Mouse (Mus musculus): Measurements from ENCODE around the gene Slc15a1. TPM values are rescaled to one million over a fixed set of nuclear protein-coding genes. Genes with fewer than 3 reads are reported as not detected.

Slc15a1 gene
- polyA plus RNA-seq, 1 experiment from 2014 or later: 0.74 TPM

DNA sequence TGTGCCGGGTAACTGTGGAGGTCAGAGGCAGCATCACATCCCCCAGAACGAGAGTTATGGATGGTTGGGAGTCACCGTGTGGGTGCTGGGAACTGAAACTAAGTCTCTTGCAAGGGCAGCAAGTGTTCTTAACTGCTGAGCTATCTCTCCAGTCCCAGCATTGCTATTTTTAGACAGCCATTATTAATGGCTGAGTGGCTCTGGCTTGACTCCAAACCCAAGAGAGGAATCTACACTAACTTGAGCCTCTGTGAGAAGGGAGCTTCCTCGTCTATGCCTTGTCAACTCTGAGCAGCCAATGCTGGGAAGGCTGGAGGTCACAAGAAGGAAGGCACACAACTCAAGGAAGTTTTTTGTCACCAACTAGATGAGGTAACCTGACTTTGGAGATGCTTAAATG is 16.7 kb upstream of the Slc15a1 start:
- Histone ChIP-seq H3K4me3 (replicated peaks; ENCODE audit: low read depth, low read length) (no peak overlapping the region), H3K4me2 (ENCODE audit: low read length) (no peak overlapping the region), H3K4me1 (replicated peaks; ENCODE audit: insufficient read depth, low read length) (0 out of 2 replicates have a peak, but pooled peaks cover 3% of the 10 kb centered on the region), H3K27me3 (ENCODE audit: insufficient read depth, low read length) (no peaks in the 10 kb centered on the region), H3K9ac (ENCODE audit: low read depth, low read length) (no peak overlapping the region), H3K36me3 (ENCODE audit: insufficient read depth, low read length) (no peaks in the 10 kb centered on the region), H3K9me3 (replicated peaks; ENCODE audit: low read length) (no peaks in the 10 kb centered on the region), H3K27ac (no peak overlapping the region)
- WGBS: 36% methylated on average over 4 of the region's 4 CpGs
- peak; percentile 68 for DNase-seq (ENCODE audit: low spot score)
- ATAC-seq (replicated peaks; ENCODE audit: low FRiP score, low read depth): no peak
- TF ChIP-seq CTCF (IDR thresholded peaks at IDR 0.05; ENCODE audit: low read depth): no peak

- Histone ChIP-seq H3K27ac (no peak overlapping the region), H3K36me3 (ENCODE audit: insufficient read depth, low read length) (no peaks in the 10 kb centered on the region), H3K4me2 (ENCODE audit: low read length) (no peak overlapping the region), H3K27me3 (ENCODE audit: insufficient read depth, low read length) (no peaks in the 10 kb centered on the region), H3K4me3 (replicated peaks; ENCODE audit: low read depth, low read length) (no peak overlapping the region), H3K9me3 (replicated peaks; ENCODE audit: low read length) (no peaks in the 10 kb centered on the region), H3K9ac (ENCODE audit: low read depth, low read length) (no peak overlapping the region), H3K4me1 (replicated peaks; ENCODE audit: insufficient read depth, low read length) (0 out of 2 replicates have a peak, but pooled peaks cover under 1% of the 10 kb centered on the region)
- ATAC-seq (replicated peaks; ENCODE audit: low FRiP score, low read depth) (no peak), DNase-seq (ENCODE audit: low spot score) (no peak)
- 82% methylated on average over 5 of the region's 5 CpGs for WGBS
- no peak for TF ChIP-seq CTCF (IDR thresholded peaks at IDR 0.05; ENCODE audit: low read depth)
These were observed 11.8 kb upstream of the Slc15a1 start for GRCm38 (mm10) chr14:121516881-121517280.

DNA sequence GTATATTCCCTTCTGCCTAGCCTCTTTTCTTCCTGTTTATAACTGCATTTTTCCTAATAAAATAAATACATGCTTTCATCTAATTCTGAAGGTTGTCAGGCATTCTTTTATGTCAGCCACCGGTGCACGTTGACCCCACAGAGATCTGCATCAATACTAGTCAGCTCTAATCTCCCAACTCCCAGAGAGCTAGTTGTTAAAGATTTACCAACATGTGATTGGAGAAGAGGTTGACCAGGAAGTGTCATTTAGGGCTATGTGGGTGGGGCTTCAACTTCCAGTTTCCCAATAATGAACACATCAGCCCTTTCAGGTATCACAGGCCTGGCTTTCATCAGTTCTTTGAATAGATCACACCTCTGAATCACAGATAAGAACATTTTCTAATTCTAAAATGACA is 3.9 kb upstream of the Slc15a1 start:
- WGBS: 69% methylated on average over 2 of the region's 2 CpGs
- no peak overlapping the region for H3K27ac ChIP-seq
- DNase-seq (ENCODE audit: low spot score) (no peak), ATAC-seq (replicated peaks; ENCODE audit: low FRiP score, low read depth) (no peak)
- H3K4me2 ChIP-seq (ENCODE audit: low read length): no peak overlapping the region
- TF ChIP-seq CTCF (IDR thresholded peaks at IDR 0.05; ENCODE audit: low read depth): no peak
- H3K9ac ChIP-seq (ENCODE audit: low read depth, low read length): no peak overlapping the region
- no peak overlapping the region for H3K4me3 ChIP-seq (replicated peaks; ENCODE audit: low read depth, low read length)
- no peaks in the 10 kb centered on the region for H3K9me3 ChIP-seq (replicated peaks; ENCODE audit: low read length)
- peaks cover 4% of the 10 kb centered on the region; the same call in 1 of the 2 replicates for H3K27me3 ChIP-seq (ENCODE audit: insufficient read depth, low read length)
- no peaks in the 10 kb centered on the region for H3K4me1 ChIP-seq (replicated peaks; ENCODE audit: insufficient read depth, low read length)
- H3K36me3 ChIP-seq (ENCODE audit: insufficient read depth, low read length): no peaks in the 10 kb centered on the region

DNA sequence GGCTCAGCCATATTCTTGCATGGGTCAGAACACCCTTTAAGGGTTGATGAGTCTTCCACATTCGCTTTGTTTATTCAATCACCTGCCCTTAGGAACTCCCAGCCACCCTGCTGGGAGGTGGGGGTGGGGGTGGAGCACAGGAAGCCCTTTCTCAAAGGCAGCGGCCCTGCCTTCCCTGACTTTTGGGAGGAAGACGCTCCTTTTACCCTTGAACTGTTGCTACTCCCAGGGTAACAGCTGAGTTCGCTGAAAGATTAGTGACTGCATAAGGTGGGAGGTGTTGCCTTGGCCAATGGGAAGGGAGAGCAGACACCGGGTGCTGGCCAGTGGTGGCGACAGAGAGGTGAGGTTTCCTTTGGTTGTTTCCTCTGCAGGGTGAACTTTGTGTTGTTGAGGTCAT is 1.3 kb upstream of the Slc15a1 start:
- TF ChIP-seq CTCF (IDR thresholded peaks at IDR 0.05; ENCODE audit: low read depth): peak; percentile 32; the same call in 1 of the 2 replicates
- 15% methylated on average over 6 of the region's 6 CpGs for WGBS
- peak; percentile 43 for DNase-seq (ENCODE audit: low spot score)
- Histone ChIP-seq H3K36me3 (ENCODE audit: insufficient read depth, low read length) (no peaks in the 10 kb centered on the region), H3K4me2 (ENCODE audit: low read length) (no peak overlapping the region), H3K9ac (ENCODE audit: low read depth, low read length) (no peak overlapping the region), H3K27me3 (ENCODE audit: insufficient read depth, low read length) (peaks cover 4% of the 10 kb centered on the region; the same call in 1 of the 2 replicates), H3K27ac (no peak overlapping the region), H3K4me3 (replicated peaks; ENCODE audit: low read depth, low read length) (no peak overlapping the region), H3K9me3 (replicated peaks; ENCODE audit: low read length) (no peaks in the 10 kb centered on the region), H3K4me1 (replicated peaks; ENCODE audit: insufficient read depth, low read length) (no peaks in the 10 kb centered on the region)
- ATAC-seq (replicated peaks; ENCODE audit: low FRiP score, low read depth): peak; percentile 87

DNA sequence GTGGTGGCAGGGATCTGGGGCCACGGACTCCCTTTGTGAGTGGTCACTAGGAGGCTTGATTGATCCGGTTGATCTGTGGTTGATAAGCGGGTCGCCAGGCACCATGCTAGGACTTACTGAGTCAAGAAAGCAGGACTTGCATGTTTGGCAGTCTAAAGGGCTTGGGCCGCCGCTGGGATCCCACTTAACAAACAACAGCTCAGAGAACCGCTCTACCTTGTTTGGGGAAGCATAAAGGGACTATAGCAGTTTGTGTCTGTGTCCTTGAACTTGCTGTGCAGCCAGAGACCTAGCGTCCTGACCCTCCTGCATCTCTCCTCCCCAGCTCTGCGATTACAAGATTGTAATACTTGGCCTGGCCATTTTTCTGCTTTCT is 421 bp upstream of the Slc15a1 start:
- no peak overlapping the region for H3K4me3 ChIP-seq (replicated peaks; ENCODE audit: low read depth, low read length)
- DNase-seq (ENCODE audit: low spot score) (no peak), ATAC-seq (replicated peaks; ENCODE audit: low FRiP score, low read depth) (no peak)
- 49% methylated on average over 9 of the region's 9 CpGs for WGBS
- no peak overlapping the region for H3K27ac ChIP-seq
- H3K27me3 ChIP-seq (ENCODE audit: insufficient read depth, low read length): peaks cover 4% of the 10 kb centered on the region; the same call in 1 of the 2 replicates
- no peak for TF ChIP-seq CTCF (IDR thresholded peaks at IDR 0.05; ENCODE audit: low read depth)
- H3K4me1 ChIP-seq (replicated peaks; ENCODE audit: insufficient read depth, low read length): no peaks in the 10 kb centered on the region
- no peaks in the 10 kb centered on the region for H3K36me3 ChIP-seq (ENCODE audit: insufficient read depth, low read length)
- no peaks in the 10 kb centered on the region for H3K9me3 ChIP-seq (replicated peaks; ENCODE audit: low read length)
- H3K9ac ChIP-seq (ENCODE audit: low read depth, low read length): no peak overlapping the region
- peak overlapping the region; percentile 46 for H3K4me2 ChIP-seq (ENCODE audit: low read length)

- H3K9ac ChIP-seq (ENCODE audit: low read depth, low read length): no peak overlapping the region
- peaks cover 4% of the 10 kb centered on the region; the same call in 1 of the 2 replicates for H3K27me3 ChIP-seq (ENCODE audit: insufficient read depth, low read length)
- ATAC-seq (replicated peaks; ENCODE audit: low FRiP score, low read depth): no peak
- WGBS: 74% methylated on average over 2 of the region's 2 CpGs
- no peaks in the 10 kb centered on the region for H3K9me3 ChIP-seq (replicated peaks; ENCODE audit: low read length)
- no peak for DNase-seq (ENCODE audit: low spot score)
- no peak overlapping the region for H3K4me2 ChIP-seq (ENCODE audit: low read length)
- no peak for TF ChIP-seq CTCF (IDR thresholded peaks at IDR 0.05; ENCODE audit: low read depth)
- no peak overlapping the region for H3K4me3 ChIP-seq (replicated peaks; ENCODE audit: low read depth, low read length)
- H3K27ac ChIP-seq: no peak overlapping the region
- H3K36me3 ChIP-seq (ENCODE audit: insufficient read depth, low read length): no peaks in the 10 kb centered on the region
- no peaks in the 10 kb centered on the region for H3K4me1 ChIP-seq (replicated peaks; ENCODE audit: insufficient read depth, low read length)
These were observed 4.5 kb downstream of the Slc15a1 start for GRCm38 (mm10) chr14:121500577-121500976.

GRCm38 (mm10) chr14:121499769-121500168 is 5.3 kb downstream of the Slc15a1 start:
- H3K9ac ChIP-seq (ENCODE audit: low read depth, low read length): no peak overlapping the region
- no peaks in the 10 kb centered on the region for H3K9me3 ChIP-seq (replicated peaks; ENCODE audit: low read length)
- H3K36me3 ChIP-seq (ENCODE audit: insufficient read depth, low read length): no peaks in the 10 kb centered on the region
- no peak for ATAC-seq (replicated peaks; ENCODE audit: low FRiP score, low read depth)
- peaks cover 4% of the 10 kb centered on the region; the same call in 1 of the 2 replicates for H3K27me3 ChIP-seq (ENCODE audit: insufficient read depth, low read length)
- H3K4me1 ChIP-seq (replicated peaks; ENCODE audit: insufficient read depth, low read length): no peaks in the 10 kb centered on the region
- 44% methylated on average over 1 of the region's 1 CpGs for WGBS
- no peak for TF ChIP-seq CTCF (IDR thresholded peaks at IDR 0.05; ENCODE audit: low read depth)
- no peak overlapping the region for H3K27ac ChIP-seq
- no peak overlapping the region for H3K4me2 ChIP-seq (ENCODE audit: low read length)
- H3K4me3 ChIP-seq (replicated peaks; ENCODE audit: low read depth, low read length): no peak overlapping the region
- DNase-seq (ENCODE audit: low spot score): no peak

Measured in kidney, postnatal 0 days (tissue).